Mouse (Mus musculus) mesoderm, embryonic 11.5 days (tissue): Measurements from ENCODE around the gene Olfr1066.
"Not testable (repeated sequence)": the region's sequence is repeated elsewhere in the genome, so short reads cannot be mapped to it uniquely, and the experiment has no call there.

Source experiments
- DNase-seq: peaks from one replicate; pipeline ENCODE4 v3.0.0-alpha.2; 2012; ENCODE audit warnings: low read depth, low spot score

Olfr1066 gene

GRCm38 (mm10) chr2:86456169-86456568 lies at the start of gene Olfr1066:
Gene Olfr1066, minus strand, starts transcription at chr2:86456269.
- DNase-seq = no peak

DNA sequence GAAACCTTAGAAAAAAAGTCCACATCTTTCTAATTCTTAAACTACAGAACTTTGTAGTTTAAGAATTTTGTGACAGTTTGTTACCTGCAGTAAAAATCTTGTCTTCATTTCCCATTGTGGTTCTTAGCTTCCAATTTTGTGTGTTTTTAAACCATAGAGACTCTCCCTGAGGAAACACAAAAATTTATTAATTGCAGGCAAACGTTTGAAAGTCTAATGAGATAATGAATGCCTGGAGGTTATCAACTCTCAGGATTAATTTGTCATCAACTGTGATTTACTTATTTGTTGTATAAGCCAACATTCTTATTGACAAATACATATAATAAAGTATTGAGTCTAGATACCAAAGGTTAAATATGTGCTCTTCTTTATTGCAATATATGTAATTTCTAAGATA lies 31.2 kb upstream of the Olfr1066 start, which contains the start of gene Olfr228:
Gene Olfr228, minus strand, starts transcription at position 101 of the 400 bp plus-strand sequence.
- no peak for DNase-seq

GRCm38 (mm10) chr2:86464442-86465109 lies 8.5 kb upstream of the Olfr1066 start:
- DNase-seq = no peak

DNA sequence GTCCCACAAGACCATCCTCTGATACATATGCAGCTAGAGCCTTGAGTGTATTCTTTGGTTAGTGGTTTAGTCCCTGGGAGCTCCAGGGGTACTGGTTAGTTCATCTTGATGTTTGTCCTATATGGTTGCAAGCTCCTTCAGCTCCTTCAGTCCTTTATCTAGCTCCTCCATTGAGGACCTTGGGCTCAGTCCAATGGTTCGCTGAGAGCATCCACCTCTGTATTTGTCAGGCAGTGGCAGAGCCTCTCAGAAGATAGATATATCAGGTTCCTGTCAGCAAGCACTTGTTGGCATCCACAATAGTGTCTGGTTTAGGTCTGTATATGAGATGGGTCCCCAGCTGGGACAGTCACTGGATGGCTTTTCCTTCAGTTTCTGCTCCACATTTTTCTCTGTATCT lies 4.4 kb upstream of the Olfr1066 start:
- DNase-seq = no peak

GRCm38 (mm10) chr2:86450491-86450890 lies 5.6 kb downstream of the Olfr1066 start, which contains the start of gene Olfr1065:
Gene Olfr1065, minus strand, starts transcription at chr2:86450591.
- not testable (repeated sequence) for DNase-seq

GRCm38 (mm10) chr2:86442101-86442500 lies 14.0 kb downstream of the Olfr1066 start:
- DNase-seq = not testable (repeated sequence)

DNA sequence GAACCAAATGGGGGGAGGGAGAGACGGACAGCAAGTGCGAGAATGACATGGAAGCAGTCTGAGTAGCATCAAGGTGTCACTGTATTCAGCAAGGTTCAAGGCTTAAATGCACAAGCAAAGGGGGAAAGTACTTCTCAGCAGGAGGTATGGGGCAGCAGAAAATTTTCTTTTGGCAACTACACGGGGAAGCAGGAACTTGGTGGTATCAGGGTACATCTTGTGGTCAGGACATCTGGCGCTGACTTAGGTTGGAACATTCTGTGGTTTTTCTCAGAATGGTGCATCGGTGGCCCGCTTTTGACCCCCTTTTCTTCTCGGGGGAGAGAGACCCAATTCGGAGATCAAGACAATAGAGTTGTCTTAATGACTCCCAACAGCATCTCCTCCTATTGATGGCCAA lies 27.6 kb downstream of the Olfr1066 start:
- DNase-seq = not testable (repeated sequence)

- DNase-seq = not testable (repeated sequence)
These were observed 29.4 kb downstream of the Olfr1066 start, which contains the start of gene Olfr1062 for GRCm38 (mm10) chr2:86426649-86427048. Gene Olfr1062, minus strand, starts transcription at chr2:86426749.

DNA sequence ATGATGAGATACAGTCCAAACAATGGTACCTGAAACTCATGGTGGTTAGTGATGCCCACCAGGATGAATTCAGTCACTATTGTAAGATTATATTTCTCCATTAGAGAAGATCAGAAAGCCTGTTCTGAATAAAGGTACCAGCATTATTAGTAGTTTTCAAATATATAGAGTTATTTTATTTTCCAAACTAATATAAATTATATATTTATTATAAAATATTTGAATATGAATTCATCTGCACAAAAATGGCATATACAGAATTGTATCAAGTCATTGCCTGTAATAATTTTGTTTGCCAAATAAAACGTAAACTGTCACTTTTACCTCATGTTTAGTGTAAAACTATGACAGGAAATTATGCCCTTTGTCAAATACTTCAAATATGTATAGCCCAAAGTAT lies 42.1 kb downstream of the Olfr1066 start, which contains the start of gene Olfr1061:
Gene Olfr1061, minus strand, starts transcription at position 101 of the 400 bp plus-strand sequence.
- no peak for DNase-seq
